Mouse (Mus musculus): ENCODE measurements at regions not wholly inside any gene's neighbourhood (a gene's known extent, or its start where the extent isn't known, plus 50 kb on each side); places are given as distances from the start of the nearest gene placed in this dataset.

DNA sequence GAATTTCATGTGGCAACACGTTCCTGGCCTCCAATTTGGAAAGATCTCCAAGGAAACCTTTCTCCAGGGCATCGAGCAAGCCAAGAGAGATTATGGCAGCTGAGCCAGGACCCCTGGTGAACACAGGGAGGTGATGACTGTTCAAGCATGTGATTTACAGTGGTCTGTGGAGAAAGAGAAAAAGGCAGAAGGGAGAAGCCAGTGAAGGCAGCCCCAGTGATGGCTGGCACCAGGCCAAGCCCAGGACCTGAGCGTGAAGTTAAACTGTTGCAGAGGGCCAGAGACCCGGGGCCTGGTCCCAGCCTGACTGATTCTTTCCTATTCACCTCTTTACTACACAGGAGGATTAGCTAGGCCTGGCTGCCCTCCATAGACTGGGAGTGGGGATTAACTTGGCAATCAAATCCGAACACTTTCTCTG lies 261.7 kb downstream of the Rybp start:
- no peak for TF ChIP-seq HCFC1 (IDR thresholded peaks at IDR 0.05; ENCODE audit: borderline replicate concordance, insufficient read depth, low read length)
- no peak for TF ChIP-seq MAFK (IDR thresholded peaks at IDR 0.05; ENCODE audit: insufficient read depth, low read depth, low read length)
- no peak for TF ChIP-seq ZC3H11A (IDR thresholded peaks at IDR 0.05; ENCODE audit: borderline replicate concordance, low read depth, low read length)
